Mouse (Mus musculus) right cerebral cortex, postnatal 14 days (tissue): ENCODE data around the gene Smad1.

Source experiments
- DNase-seq: peaks from one replicate; pipeline ENCODE4 v3.0.0; 2022

The Smad1 gene

DNA sequence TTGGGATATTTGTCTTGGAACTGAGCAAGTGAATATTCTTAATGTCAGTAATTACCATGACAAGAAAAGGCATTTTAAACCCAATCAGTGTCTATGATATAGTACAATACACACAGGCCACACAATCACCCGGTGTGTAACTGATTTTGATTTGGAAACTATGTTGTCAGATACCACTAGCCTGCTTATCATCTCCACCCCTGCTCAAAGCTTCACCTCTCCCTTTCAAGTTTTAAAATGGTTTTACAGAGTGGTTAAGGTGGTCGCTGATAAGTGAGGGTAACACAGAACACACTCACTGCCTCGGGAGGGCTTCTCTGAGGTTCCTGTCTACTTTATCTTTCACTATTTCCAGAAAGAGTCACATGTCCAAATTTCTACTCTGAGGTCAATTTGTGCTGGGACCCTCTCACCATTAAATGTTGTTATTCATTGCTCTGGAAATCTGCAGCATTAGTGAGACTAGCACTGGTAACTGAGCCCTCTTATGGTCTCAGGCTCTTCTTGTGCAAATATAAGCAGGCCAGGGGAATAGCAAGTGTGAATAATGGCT lies 106.5 kb downstream of the Smad1 start:
- no peak for DNase-seq

DNA sequence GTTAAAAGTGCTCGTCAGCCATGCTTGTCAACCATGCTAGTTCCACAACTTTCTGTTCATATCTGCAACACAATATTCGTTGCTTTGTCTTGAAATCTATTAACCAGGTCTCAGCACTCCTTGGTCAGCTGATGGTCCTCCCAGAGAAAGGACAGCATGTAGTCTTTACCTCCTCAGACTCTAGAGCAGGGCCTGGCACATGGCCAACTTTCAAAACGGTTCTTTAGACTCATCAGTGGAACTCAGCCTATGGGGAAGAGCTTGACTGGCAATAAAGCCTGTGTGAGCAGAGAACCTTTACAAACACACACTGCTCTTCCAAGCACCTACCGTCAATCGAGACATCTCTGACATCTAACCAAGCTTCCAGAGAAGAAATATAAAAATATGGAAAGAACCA lies 109.7 kb downstream of the Smad1 start:
- DNase-seq: peak; percentile 30

DNA sequence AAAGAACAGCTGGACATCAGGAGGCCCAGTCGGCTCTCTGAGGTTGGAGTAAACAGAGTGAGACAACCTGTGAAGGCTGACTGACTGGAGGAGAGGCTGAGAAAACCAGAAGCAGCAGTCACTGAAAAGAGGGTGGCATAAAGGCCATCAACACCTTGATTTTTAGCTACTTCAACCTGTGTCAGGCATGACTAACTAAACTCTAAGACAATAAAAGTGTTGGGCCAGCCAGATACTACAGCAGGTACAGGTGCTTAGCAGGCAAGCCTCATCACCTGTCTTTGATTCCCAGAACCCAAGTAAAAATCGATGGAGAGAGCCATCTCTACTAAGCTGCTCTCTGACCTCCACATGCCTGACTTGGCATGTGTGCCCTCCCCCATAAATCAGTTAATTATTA lies 110.6 kb downstream of the Smad1 start:
- no peak for DNase-seq
